Mouse (Mus musculus): ENCODE data around the gene Sv2c.

Sv2c gene

GRCm38 (mm10) chr13:96052755-96053154 lies 79.6 kb downstream of the Sv2c start:
- DNase-seq (ENCODE audit: low read depth, low spot score) = no peak

- DNase-seq (ENCODE audit: low read depth, low spot score) = no peak
Observed at GRCm38 (mm10) chr13:96045396-96045795, 87.0 kb downstream of the Sv2c start.

DNA sequence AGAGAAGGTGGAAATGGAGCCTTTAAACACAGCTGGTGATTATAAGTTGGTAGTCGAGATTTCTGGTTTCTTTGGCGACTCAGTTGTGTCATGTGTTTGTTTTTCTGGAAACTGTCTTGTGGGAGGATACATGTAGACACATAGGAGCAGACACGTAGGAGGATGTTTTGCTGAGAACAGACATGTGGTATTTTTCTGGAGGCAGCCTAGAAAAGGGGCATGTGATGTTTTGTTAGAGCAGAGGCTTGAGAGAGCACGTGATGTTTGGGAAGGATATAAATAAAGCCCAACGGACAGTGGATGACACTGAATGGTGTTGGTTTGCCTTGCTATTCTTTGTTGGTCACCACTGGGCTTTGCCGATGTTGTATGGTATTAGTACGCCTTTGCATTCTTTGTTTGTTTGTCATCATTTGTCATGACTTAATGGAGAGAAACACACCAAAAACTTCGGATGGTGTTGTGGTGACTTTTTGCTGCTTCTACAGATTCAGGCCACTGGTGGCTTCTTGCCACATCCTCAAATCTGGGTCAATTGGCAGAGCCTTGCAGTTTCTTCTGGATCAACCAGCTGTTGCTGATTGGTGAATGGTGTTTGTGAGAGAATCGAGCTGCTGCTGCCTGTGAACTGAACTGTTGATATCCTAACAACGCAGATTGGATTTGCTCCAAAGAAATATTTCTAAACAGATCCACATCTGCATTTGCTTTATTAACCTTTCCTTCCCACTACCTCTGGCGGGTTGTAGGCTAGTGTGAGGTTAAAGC lies 91.9 kb downstream of the Sv2c start:
- no peak for DNase-seq (ENCODE audit: low read depth, low spot score)

DNA sequence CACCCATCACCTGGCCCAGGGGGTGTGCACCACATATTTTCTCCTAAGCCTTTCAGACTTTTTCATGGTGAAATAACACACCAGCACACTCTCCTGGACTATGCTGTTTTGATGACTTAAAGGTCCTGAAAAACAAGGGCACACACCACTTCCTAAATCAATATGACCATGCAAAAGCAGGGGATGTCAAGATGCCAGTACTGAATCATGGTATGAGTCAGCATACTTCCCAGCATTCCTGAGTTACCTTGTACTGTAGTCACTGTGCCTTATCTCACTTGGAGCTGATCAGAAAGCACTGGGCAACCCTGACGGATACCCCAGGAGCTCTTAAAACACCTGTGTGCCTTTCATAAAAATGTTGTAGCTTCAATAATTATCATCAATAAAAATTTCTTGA lies 92.8 kb downstream of the Sv2c start:
- DNase-seq (ENCODE audit: low read depth, low spot score) = no peak

GRCm38 (mm10) chr13:96030368-96031223 lies 101.8 kb downstream of the Sv2c start:
- peak; percentile 8 for DNase-seq (ENCODE audit: low read depth, low spot score)

DNA sequence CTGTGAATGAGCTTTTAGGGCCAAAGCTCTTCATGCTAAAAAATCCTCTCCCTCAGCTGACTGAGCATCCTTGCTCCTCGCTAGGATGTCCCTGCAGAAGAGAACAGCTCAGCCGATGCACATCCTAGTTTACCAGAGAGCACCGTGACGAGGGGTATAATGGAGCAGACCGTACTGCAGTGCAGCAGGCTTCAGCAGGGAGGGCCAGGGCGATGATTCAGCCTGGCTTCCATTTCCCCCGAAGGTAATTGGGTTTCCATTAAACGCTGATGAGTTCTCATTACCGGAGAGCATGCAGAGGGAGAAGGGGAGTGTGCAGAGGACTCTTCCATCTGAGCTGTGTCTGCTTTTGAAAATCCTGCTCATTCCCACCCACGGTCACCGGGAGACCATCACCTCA lies 108.5 kb downstream of the Sv2c start:
- DNase-seq (ENCODE audit: low read depth, low spot score) = no peak

- DNase-seq (ENCODE audit: low read depth, low spot score) = no peak
Observed at GRCm38 (mm10) chr13:96015516-96015915, 116.9 kb downstream of the Sv2c start.

- DNase-seq (ENCODE audit: low read depth, low spot score) = no peak
Observed at GRCm38 (mm10) chr13:96010861-96011511, 121.4 kb downstream of the Sv2c start.

DNA sequence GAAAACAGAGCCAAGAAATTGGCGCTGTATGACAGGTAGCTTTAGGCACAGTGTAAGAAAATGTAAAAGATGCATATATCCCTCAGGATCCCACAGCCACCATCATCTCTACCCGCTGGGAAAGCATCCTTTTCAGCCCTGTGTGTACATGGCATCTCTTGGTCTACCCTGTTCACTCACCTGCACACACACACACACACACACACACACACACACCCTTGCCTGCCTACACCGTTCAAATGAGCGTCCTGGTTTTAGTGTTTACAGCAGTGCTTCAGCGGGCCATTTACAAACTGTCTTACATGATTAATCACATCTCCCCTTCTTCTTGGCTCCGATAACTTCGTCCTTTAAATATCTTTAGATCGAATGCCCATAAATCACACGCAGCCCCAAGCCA lies 123.4 kb downstream of the Sv2c start:
- DNase-seq (ENCODE audit: low read depth, low spot score) = no peak

DNA sequence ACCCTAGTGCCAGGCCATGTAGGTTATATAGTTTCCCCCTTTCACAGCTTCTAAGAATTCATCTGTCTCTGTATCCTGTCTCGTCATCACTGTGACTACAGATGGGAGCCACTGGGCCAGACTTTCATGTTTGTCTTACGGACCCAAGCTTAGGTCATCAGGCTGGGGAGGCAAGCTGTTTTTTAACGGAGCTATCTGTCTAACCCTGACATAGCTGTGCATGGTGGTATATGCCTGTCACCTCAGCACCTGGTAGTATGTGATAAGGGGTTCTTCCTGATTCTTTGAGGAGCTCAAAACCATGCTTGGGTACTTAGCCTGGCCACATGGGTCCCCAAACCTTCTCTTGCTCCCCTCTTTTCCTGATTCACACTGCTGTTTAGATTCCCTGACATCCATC lies 124.2 kb downstream of the Sv2c start:
- no peak for DNase-seq (ENCODE audit: low read depth, low spot score)

DNA sequence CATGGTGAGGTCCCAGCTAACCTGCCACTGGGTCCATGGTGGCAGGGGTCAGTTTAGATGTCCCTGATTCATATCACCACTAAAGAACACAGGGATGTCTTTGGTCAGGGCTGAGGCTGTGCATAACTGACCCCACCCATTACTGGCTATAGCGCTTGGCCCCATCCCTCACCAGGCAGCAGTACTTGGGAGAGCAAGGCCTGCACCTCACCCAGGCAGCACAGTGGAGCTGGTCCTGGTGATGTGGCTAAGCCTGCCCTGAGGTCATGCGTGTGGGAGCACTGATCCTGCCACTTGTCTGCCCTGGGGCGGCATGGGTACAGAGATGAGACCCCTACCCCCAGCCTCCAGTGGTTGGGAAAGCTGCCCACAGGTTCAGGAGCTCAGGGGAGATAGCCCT lies 128.8 kb downstream of the Sv2c start:
- DNase-seq (ENCODE audit: low read depth, low spot score) = no peak

DNA sequence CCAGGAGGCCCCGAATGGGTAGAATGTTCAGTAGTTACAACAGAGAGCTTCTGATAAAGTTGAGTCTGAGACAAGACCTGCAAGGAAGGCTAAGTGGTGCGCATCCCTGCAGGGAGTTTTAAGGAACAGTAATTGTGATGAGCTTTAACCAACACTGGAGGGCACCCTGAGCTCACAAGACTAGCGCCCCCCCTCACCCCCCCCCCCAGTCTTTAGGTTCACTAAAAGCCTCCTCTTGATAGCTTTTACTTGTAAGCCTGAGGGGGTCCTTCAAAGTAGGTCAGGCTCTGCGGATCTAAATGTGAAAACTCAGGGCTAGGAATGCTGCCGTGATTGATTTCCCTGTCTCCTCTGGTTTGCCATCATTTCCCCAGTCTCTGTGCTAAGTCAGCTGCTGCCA lies 129.9 kb downstream of the Sv2c start:
- DNase-seq (ENCODE audit: low read depth, low spot score) = no peak

- DNase-seq (ENCODE audit: low read depth, low spot score) = no peak
Observed at GRCm38 (mm10) chr13:95999396-95999795, 133.0 kb downstream of the Sv2c start.

DNA sequence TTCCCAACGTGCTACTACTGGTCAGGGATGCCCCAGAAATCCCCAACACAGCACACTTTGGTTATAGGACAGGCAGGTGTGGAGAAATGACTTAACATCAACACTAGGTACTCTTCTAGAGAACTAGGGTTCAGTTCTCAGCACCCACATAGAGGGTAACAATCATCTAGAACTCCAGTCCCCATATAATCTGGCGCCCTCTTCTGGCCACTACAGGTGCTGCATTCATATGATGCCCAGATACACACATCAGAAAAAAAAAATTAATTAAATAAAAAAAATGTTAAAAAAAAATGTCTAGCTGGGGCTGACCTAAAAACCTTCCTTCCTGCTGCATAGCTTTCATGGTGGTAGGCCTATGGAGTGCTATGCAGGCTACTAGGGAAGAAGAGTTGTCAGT lies 135.1 kb downstream of the Sv2c start:
- DNase-seq (ENCODE audit: low read depth, low spot score) = no peak

GRCm38 (mm10) chr13:95994705-95995703 lies 137.4 kb downstream of the Sv2c start:
- DNase-seq (ENCODE audit: low read depth, low spot score) = no peak

GRCm38 (mm10) chr13:95988181-95988580 lies 144.2 kb downstream of the Sv2c start:
- no peak for DNase-seq (ENCODE audit: low read depth, low spot score)

- DNase-seq (ENCODE audit: low read depth, low spot score) = no peak
Observed at GRCm38 (mm10) chr13:95987147-95987546, 145.2 kb downstream of the Sv2c start.

DNA sequence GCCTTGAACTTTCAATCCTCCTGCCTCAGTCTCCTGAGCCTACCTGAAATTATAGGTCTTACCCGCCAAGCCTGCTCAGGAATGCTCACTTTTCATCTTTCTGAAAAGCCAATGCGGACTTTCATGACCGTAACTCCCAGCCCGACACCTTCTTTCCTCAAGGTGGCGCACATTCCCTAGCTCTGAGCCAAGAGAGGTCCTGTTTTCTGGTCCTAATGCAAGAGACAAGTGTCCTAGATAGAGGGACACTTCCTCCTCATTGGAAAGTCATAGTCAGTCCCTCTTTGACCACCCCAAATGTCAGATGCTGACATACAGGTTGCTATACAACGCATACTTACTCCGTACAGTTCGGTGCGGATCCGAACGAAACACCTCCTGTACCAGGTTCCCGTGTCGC lies 146.0 kb downstream of the Sv2c start:
- DNase-seq (ENCODE audit: low read depth, low spot score) = no peak

DNA sequence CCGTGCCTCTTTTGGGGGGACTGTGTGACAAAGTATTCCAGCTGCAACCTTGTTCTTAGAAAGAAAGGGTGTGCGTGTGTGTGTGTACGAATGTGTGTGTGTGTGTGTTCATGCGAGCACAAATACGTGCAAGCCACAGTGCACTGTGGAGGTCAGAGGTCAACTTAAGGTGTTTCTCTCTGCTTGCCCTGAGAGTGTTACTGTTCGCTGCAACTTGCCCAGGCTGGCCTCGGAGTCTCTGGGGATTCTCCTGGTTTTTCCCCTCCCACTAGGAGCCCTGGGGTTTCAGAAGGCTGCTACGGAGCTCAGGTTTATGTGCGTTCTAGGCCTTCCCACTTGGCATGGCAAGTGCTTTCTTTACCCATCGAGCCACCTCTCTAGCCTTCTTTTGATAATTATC lies 157.2 kb downstream of the Sv2c start:
- DNase-seq (ENCODE audit: low read depth, low spot score) = no peak

- DNase-seq (ENCODE audit: low read depth, low spot score) = no peak
Observed at GRCm38 (mm10) chr13:95974106-95974505, 158.3 kb downstream of the Sv2c start.

DNA sequence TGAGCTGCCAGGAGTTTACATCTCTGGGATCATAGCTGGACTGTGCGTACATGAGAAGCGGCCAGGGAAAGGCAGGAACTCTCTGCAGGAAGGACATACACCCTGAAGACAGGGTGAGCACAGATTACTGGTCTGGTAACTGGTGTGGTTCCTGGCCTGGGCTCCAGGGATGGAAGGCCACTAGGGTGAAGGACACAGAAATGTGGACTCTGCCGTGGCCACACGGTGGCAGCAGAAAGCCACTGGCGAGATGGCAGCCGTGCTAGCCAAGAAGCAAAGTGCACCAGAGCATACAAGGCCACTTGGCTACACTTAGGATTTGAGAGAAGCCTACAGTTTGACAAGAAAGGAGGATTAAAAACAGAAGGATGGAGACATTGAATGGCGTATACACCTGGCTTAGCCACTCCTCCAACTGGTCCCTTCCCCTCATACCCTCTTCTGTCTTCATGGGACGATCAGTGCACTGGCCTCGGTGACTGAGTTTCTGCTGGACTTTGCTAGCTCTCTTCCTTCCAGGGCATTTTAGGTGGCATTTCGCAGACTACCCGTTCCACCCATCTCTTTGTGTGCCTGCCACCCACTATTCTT lies 158.9 kb downstream of the Sv2c start:
- peak; percentile 47 for DNase-seq (ENCODE audit: low read depth, low spot score)

All from skeletal muscle tissue, adult 2 months (tissue).